Mouse (Mus musculus): ENCODE measurements around the gene Pdzd7. TPM values are rescaled to one million over a fixed set of nuclear protein-coding genes. Genes with fewer than 3 reads are reported as not detected.

The Pdzd7 gene
- total RNA-seq, 1 experiment: 0.45 TPM

DNA sequence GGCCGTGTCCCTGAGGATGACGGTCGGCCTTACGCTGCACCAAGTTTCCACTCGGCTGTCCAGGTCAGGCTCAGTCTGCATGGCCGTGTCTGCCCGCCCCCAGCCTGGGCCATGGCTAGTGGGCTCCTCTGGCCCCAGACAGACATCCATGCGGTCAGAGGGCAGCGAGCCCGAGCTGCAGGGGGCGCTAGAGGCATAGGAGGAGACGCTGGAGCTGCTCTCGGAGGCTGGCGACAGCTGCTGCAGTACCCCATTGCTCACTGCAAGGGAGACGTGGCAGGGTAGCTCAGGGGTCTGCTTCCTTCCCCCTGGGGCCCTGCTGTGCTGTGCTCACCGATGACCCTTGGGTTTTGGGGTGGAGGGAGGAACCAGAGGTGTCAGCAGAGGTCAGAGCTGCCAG is 8.7 kb downstream of the Pdzd7 start:
- no peaks in the 10 kb centered on the region for H3K9me3 ChIP-seq (ENCODE audit: control insufficient read depth, insufficient read depth, low read depth, low read length)
- H3K4me3 ChIP-seq (ENCODE audit: insufficient read depth in 1 of 2, low read depth in 1 of 2, low read length in 2 of 2, poor library complexity in 1 of 2, severe bottlenecking in 1 of 2): no peak overlapping the region
- TF ChIP-seq HCFC1 (IDR thresholded peaks at IDR 0.05; ENCODE audit: borderline replicate concordance, insufficient read depth, low read length) (no peak), MAFK (IDR thresholded peaks at IDR 0.05; ENCODE audit: insufficient read depth, low read depth, low read length) (no peak), CHD2 (IDR thresholded peaks at IDR 0.05; ENCODE audit: low read depth, low read length) (no peak), ZNF384 (IDR thresholded peaks at IDR 0.05; ENCODE audit: low read depth, low read length) (no peak), ZC3H11A (IDR thresholded peaks at IDR 0.05; ENCODE audit: borderline replicate concordance, low read depth, low read length) (no peak)
- H3K4me1 ChIP-seq (ENCODE audit: control insufficient read depth in 2 of 2, insufficient read depth in 2 of 2, low read length in 2 of 2, poor library complexity in 1 of 2): peaks cover 0 to 18% of the 10 kb centered on the region in 2 experiments; a peak in 2 of 4 replicates
- H3K9ac ChIP-seq (ENCODE audit: insufficient read depth, low read depth, low read length, poor library complexity, severe bottlenecking): no peak overlapping the region
- no peak overlapping the region for H3K27ac ChIP-seq (ENCODE audit: insufficient read depth, low read depth, low read length, poor library complexity, severe bottlenecking)
- in situ Hi-C loops (cut with MboI; ENCODE audit: low sequenced_read_pairs in 2 of 2, unreplicated experiment in 2 of 2): no loop called here
- no peak for DNase-seq (ENCODE audit: low read depth, low spot score)
- H3K36me3 ChIP-seq (ENCODE audit: control insufficient read depth, insufficient read depth, low read length, poor library complexity, severe bottlenecking): no peaks in the 10 kb centered on the region

DNA sequence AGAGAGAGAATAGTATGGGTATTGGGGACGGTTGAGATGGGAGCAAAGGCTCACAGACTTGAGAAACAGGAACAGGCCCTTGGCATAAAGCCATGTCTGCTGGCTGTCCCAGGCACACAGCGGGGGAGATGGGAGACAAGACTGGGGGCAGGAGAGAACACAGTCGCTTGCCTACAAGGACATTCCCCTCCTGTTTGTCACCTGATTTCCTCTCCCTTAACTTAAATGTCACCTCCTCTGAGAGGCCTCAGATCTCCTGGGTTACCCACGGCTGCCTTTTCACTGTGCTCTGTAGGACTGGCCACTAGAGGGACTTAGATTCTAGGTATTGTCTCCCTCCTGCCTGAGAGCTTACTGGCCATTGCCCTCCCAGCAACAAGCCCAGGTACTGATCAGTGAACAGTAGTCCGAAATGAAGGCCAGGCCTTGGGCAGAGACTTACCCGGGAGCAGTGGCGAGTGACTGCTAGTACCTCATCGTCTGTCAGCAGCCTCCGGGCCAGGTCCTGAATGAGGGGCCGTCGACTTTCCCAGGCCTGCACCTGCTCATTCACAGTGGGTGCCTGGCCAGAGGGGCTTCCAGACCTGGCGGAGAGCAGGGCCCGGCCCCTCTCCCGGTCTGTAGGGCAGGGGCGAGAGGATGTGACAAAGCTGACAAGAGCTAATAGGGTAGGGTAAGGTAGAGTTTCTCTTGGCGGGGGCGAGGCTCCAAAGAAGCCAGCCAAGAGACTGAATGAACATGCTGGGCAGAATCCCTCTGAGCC is 12.8 kb downstream of the Pdzd7 start:
- no peak overlapping the region; a peak in 1 of 4 replicates for H3K4me3 ChIP-seq (ENCODE audit: insufficient read depth in 1 of 2, low read depth in 1 of 2, low read length in 2 of 2, poor library complexity in 1 of 2, severe bottlenecking in 1 of 2)
- H3K27ac ChIP-seq (ENCODE audit: insufficient read depth, low read depth, low read length, poor library complexity, severe bottlenecking): no peak overlapping the region
- DNase-seq (ENCODE audit: low read depth, low spot score): no peak
- in situ Hi-C loops (cut with MboI; ENCODE audit: low sequenced_read_pairs in 2 of 2, unreplicated experiment in 2 of 2): no loop called here
- H3K4me1 ChIP-seq (ENCODE audit: control insufficient read depth in 2 of 2, insufficient read depth in 2 of 2, low read length in 2 of 2, poor library complexity in 1 of 2): peaks cover 2 to 30% of the 10 kb centered on the region in 2 experiments; a peak in 2 of 4 replicates
- no peaks in the 10 kb centered on the region for H3K9me3 ChIP-seq (ENCODE audit: control insufficient read depth, insufficient read depth, low read depth, low read length)
- H3K9ac ChIP-seq (ENCODE audit: insufficient read depth, low read depth, low read length, poor library complexity, severe bottlenecking): 0 out of 2 replicates have a peak overlapping the region, but pooled peaks have one; percentile 33
- no peak for TF ChIP-seq HCFC1 (IDR thresholded peaks at IDR 0.05; ENCODE audit: borderline replicate concordance, insufficient read depth, low read length)
- TF ChIP-seq ZNF384 (IDR thresholded peaks at IDR 0.05; ENCODE audit: low read depth, low read length): no peak
- no peak for TF ChIP-seq MAFK (IDR thresholded peaks at IDR 0.05; ENCODE audit: insufficient read depth, low read depth, low read length)
- H3K36me3 ChIP-seq (ENCODE audit: control insufficient read depth, insufficient read depth, low read length, poor library complexity, severe bottlenecking): no peaks in the 10 kb centered on the region

DNA sequence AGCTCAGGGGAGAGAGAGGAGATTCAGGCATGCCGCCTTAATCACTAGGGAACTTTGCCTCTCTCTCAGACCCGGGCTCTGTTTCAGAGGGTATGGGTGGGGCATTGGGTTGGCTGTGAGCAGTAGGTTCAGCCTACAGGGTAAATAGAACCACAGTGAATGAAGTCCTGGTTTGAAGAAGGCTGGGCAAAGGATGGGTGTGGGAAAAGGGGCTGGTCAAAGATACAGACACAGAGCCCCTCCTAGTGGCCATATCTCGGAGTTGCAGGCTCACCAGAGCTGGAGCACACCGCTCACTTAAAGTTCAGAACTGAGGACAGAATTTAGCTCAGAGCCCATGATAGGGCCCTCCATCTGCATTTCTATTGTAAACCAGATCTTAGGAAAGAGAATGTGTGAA is 13.7 kb downstream of the Pdzd7 start:
- H3K27ac ChIP-seq (ENCODE audit: insufficient read depth, low read depth, low read length, poor library complexity, severe bottlenecking): no peak overlapping the region

DNA sequence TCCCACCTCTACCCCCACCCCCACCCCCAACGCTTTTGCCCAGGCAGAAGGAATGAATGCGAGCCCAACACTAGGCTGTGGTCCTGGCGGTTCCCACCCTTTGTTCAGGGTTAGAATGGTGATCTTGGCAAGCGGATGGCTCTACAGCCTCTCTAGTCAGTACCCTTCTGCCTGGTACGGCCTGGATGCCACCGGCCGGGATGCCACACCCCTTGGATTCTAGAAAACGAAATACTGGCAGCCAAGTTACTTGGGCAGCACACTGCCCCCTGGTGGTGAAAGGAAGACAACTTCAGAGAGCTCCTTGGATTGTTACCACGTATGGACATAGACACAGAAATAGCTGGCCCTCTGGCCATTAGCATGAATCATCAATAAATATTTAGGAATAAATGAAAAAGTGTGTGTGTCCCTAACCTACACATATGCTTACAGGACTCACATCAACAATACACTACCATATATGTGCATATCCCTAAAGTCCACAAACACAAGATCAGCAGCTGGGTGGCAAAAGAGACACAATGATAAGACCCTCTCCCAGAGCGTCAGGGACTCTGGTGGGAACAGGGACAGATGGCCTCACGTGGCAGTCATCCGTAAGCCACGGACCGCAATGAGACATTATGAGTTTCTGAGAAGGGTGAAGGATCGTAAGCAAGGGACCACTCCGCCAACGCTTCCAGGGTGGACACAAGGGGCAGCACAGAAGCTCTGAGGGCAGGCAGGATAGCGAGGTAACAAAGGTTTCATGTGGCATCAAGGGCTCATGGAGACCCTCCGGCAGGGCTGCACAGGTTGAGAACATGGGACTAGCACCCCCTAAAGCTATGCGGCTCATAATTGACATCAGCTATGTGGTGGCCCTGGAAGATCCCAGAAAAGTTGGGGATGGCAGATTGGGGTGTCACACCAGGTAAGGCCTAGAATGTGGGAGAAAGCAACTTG is 14.5 kb downstream of the Pdzd7 start:
- in situ Hi-C loops (cut with MboI; ENCODE audit: low sequenced_read_pairs in 2 of 2, unreplicated experiment in 2 of 2): no loop called here
- no peaks in the 10 kb centered on the region for H3K9me3 ChIP-seq (ENCODE audit: control insufficient read depth, insufficient read depth, low read depth, low read length)
- H3K4me1 ChIP-seq (ENCODE audit: control insufficient read depth in 2 of 2, insufficient read depth in 2 of 2, low read length in 2 of 2, poor library complexity in 1 of 2): peaks cover 6 to 36% of the 10 kb centered on the region in 2 experiments; a peak in 3 of 4 replicates
- H3K27ac ChIP-seq (ENCODE audit: insufficient read depth, low read depth, low read length, poor library complexity, severe bottlenecking): no peak overlapping the region
- peaks cover 6% of the 10 kb centered on the region; the same call in 1 of the 2 replicates for H3K36me3 ChIP-seq (ENCODE audit: control insufficient read depth, insufficient read depth, low read length, poor library complexity, severe bottlenecking)
- no peak overlapping the region for H3K9ac ChIP-seq (ENCODE audit: insufficient read depth, low read depth, low read length, poor library complexity, severe bottlenecking)
- TF ChIP-seq ZNF384 (IDR thresholded peaks at IDR 0.05; ENCODE audit: low read depth, low read length): no peak
- no peak for TF ChIP-seq MAFK (IDR thresholded peaks at IDR 0.05; ENCODE audit: insufficient read depth, low read depth, low read length)
- TF ChIP-seq CHD2 (IDR thresholded peaks at IDR 0.05; ENCODE audit: low read depth, low read length): no peak
- TF ChIP-seq ZC3H11A (IDR thresholded peaks at IDR 0.05; ENCODE audit: borderline replicate concordance, low read depth, low read length): no peak
- TF ChIP-seq HCFC1 (IDR thresholded peaks at IDR 0.05; ENCODE audit: borderline replicate concordance, insufficient read depth, low read length): no peak
- DNase-seq (ENCODE audit: low read depth, low spot score): no peak
- no peak overlapping the region for H3K4me3 ChIP-seq (ENCODE audit: insufficient read depth in 1 of 2, low read depth in 1 of 2, low read length in 2 of 2, poor library complexity in 1 of 2, severe bottlenecking in 1 of 2)

More for the DNA sequence above, 13.7 kb downstream of the Pdzd7 start:
- TF ChIP-seq MAFK (IDR thresholded peaks at IDR 0.05; ENCODE audit: insufficient read depth, low read depth, low read length): no peak
- peak; percentile 37; the same call in 1 of the 2 replicates for TF ChIP-seq ZC3H11A (IDR thresholded peaks at IDR 0.05; ENCODE audit: borderline replicate concordance, low read depth, low read length)
- TF ChIP-seq ZNF384 (IDR thresholded peaks at IDR 0.05; ENCODE audit: low read depth, low read length): no peak
- DNase-seq (ENCODE audit: low read depth, low spot score): no peak
- H3K4me3 ChIP-seq (ENCODE audit: insufficient read depth in 1 of 2, low read depth in 1 of 2, low read length in 2 of 2, poor library complexity in 1 of 2, severe bottlenecking in 1 of 2): no peak overlapping the region
- H3K36me3 ChIP-seq (ENCODE audit: control insufficient read depth, insufficient read depth, low read length, poor library complexity, severe bottlenecking): no peaks in the 10 kb centered on the region
- no peak overlapping the region for H3K9ac ChIP-seq (ENCODE audit: insufficient read depth, low read depth, low read length, poor library complexity, severe bottlenecking)
- no peaks in the 10 kb centered on the region for H3K9me3 ChIP-seq (ENCODE audit: control insufficient read depth, insufficient read depth, low read depth, low read length)
- H3K4me1 ChIP-seq (ENCODE audit: control insufficient read depth in 2 of 2, insufficient read depth in 2 of 2, low read length in 2 of 2, poor library complexity in 1 of 2): peaks cover 3 to 35% of the 10 kb centered on the region in 2 experiments; a peak in 3 of 4 replicates
- in situ Hi-C loops (cut with MboI; ENCODE audit: low sequenced_read_pairs in 2 of 2, unreplicated experiment in 2 of 2): no loop called here
